Mouse (Mus musculus): ENCODE measurements around the gene Noa1. TPM values are rescaled to one million over a fixed set of nuclear protein-coding genes. Genes with fewer than 3 reads are reported as not detected.

Noa1 gene
- polyA plus RNA-seq (2012; rRNA removed; ENCODE audit: low replicate concordance), result 11.4 and 11.5 TPM in 2 replicates

GRCm38 (mm10) chr5:77309924-77310772 lies at the start of gene Noa1, which contains the start of gene Polr2b:
Noa1 (minus strand) TSS chr5:77310084.
Polr2b (plus strand) TSS chr5:77310147.

GRCm38 (mm10) chr5:77265081-77265670 lies 44.7 kb downstream of the Noa1 start, which contains the start of gene Rest:
Rest (plus strand) TSS chr5:77265491.

Other genes with a start within 250 kb of the Noa1 start
- 110 and 177 TPM in 2 replicates for gene Hopx, start 195.0 kb downstream of the Noa1 start, polyA plus RNA-seq (2012; rRNA removed; ENCODE audit: low replicate concordance)
- gene Spink2, start 98.6 kb downstream of the Noa1 start, polyA plus RNA-seq (2012; rRNA removed; ENCODE audit: low replicate concordance), result not detected in 2 replicates
- 1.2 and 2.8 TPM in 2 replicates for gene Rest, start 44.6 kb downstream of the Noa1 start, polyA plus RNA-seq (2012; rRNA removed; ENCODE audit: low replicate concordance)
- 1.6 and 9.7 TPM in 2 replicates for gene Polr2b, start 63 bp upstream of the Noa1 start, polyA plus RNA-seq (2012; rRNA removed; ENCODE audit: low replicate concordance)
- gene Igfbp7, start 98.0 kb upstream of the Noa1 start, polyA plus RNA-seq (2012; rRNA removed; ENCODE audit: low replicate concordance), result 653 and 1,786 TPM in 2 replicates